Mouse (Mus musculus) bone marrow, adult 2 months (tissue): Measurements from ENCODE around the gene Gm28042.

Experiments
- CTCF ChIP-seq: fragments of 200-500 bp; IDR thresholded peaks from 2 replicates; pipeline ENCODE4 v1.5.1; 2011; ENCODE audit warnings: low read length, control low read depth; ENCODE audit not compliant: control insufficient read depth, insufficient read depth
- POLR2A ChIP-seq: fragments of 200-500 bp; IDR thresholded peaks from 2 replicates; pipeline ENCODE4 v1.6.1; 2011; ENCODE audit warnings: low read depth, mild to moderate bottlenecking, control low read depth, low read length, borderline replicate concordance; ENCODE audit not compliant: control insufficient read depth

DNA sequence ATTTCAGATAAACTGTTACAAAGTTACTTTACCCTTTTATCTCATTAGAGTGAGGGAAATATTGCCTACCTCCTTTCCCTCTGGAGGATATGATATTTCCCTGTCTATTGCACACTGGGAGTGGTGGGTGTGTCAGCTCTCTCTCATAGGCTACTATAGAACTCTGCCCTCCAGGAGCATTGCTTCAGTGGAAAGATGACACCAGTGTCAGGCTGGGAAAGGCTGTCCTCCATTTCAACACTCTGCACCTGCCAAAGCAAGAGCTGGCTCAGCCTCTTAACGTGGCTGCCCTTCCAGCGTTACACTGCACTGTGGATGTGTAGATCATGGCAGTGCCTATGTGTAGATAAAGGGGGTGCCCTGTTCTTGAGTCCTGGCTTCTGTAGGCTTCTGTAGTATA, 34.9 kb upstream of the Gm28042 start:
- TF ChIP-seq POLR2A (no peak), CTCF (no peak)
